Mouse (Mus musculus) liver, embryonic 16.5 days (tissue): ENCODE results near the gene Ankrd31. TPM values are rescaled to one million over a fixed set of nuclear protein-coding genes. Genes with fewer than 3 reads are reported as not detected.
"Not testable (repeated sequence)": the region's sequence is repeated elsewhere in the genome, so short reads cannot be mapped to it uniquely, and the experiment has no call there.

Experiments used
- ATAC-seq: fragments of 200-750 bp; cut with Nextera tagmentation; 2 replicates; pipeline ENCODE4 v1.8.0; 2017; ENCODE audit warnings: low read depth, mild to moderate bottlenecking, moderate number of reproducible peaks, moderate library complexity
- H3K27ac ChIP-seq: fragments of 300-500 bp; sonication (generic); 2 replicates; pipeline ENCODE4 v1.5.1; 2014; ENCODE audit warnings: mild to moderate bottlenecking, low read length
- H3K27me3 ChIP-seq: fragments of 300-500 bp; sonication (generic); 2 replicates; pipeline ENCODE4 v1.6.1; 2014; ENCODE audit warnings: low read depth, low read length, mixed read lengths; ENCODE audit not compliant: control insufficient read depth, insufficient read depth
- H3K36me3 ChIP-seq: fragments of 300-500 bp; sonication (generic); 2 replicates; pipeline ENCODE4 v1.6.1; 2014; ENCODE audit warnings: mild to moderate bottlenecking; ENCODE audit not compliant: control insufficient read depth, insufficient read depth
- H3K4me1 ChIP-seq: fragments of 300-500 bp; sonication (generic); 2 replicates; pipeline ENCODE4 v1.6.1; 2014; ENCODE audit warnings: low read depth, low read length, mixed read lengths; ENCODE audit not compliant: control insufficient read depth
- H3K4me2 ChIP-seq: fragments of 300-500 bp; sonication (generic); 2 replicates; pipeline ENCODE4 v1.6.1; 2014; ENCODE audit warnings: low read depth, low read length, mixed read lengths
- H3K4me3 ChIP-seq: fragments of 300-500 bp; sonication (generic); 2 replicates; pipeline ENCODE4 v1.5.1; 2014; ENCODE audit warnings: low read depth, mild to moderate bottlenecking, low read length
- H3K9ac ChIP-seq: fragments of 300-500 bp; sonication (generic); 2 replicates; pipeline ENCODE4 v1.6.1; 2014; ENCODE audit warnings: low read depth, low read length
- H3K9me3 ChIP-seq: fragments of 300-500 bp; sonication (generic); replicated peaks from 2 replicates; pipeline ENCODE4 v1.6.1; 2016; ENCODE audit warnings: low read length; ENCODE audit not compliant: control insufficient read depth
- WGBS: fragments of 180-500 bp; shearing (Covaris S2); extraction: QIAGEN DNeasy Blood & Tissue Kit; methylation state at CpG from one replicate; pipeline ENCODE4 v1.1.7; 2014; ENCODE audit not compliant: insufficient replicate concordance; 5-methylcytosine and 5-hydroxymethylcytosine counted together
- polyA plus RNA-seq: library from polyadenylated mRNA; unstranded; fragments of >200 nt; fragmentation: Nextera tagmentation; extraction: Ambion mirVana; gene quantifications from 2 replicates; pipeline ENCODE4 v1.2.1, GENCODE M21; 2015

Ankrd31 gene
- polyA plus RNA-seq, 1 experiment from 2014 or later = 0.02 TPM

DNA sequence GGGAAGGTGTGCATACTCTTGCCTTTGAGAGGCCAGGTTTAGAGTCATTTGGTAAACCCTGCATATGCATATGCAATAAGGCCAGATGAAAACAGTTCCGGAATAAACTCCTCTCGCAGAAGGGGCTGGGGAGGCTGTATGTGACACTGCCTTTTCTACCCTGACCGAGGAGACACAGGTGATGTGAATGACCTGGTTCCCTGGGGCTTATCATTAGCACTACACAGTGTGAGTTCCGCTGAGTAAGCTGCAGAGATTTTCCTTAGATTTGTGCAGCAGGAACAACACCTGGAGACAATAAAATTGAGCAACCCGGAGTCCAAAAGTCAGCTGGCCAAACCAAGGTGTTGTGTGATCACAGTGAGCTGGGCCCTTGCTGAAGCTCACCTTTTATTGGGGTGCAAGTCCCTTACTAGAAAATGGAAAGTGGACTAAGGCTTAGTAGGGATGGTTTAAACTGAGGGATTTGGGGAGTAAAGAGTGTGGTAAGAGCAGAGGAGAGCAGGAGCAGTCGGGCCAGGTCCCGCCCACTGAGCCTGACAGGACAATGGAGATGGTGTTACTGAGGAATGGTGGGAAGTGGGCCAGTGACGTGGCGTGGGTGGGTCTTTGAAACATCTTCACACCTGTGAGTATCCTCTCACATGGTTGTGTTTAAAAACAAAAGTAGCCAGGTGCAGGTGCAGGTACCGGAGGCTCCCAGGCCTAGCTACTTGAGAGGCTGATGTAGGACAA, 178.1 kb downstream of the Ankrd31 start:
- 49% methylated on average over 10 of the region's 10 CpGs for WGBS
- no peaks in the 10 kb centered on the region for H3K9me3 ChIP-seq
- H3K36me3 ChIP-seq = no peaks in the 10 kb centered on the region
- H3K27me3 ChIP-seq = peaks cover 30% of the 10 kb centered on the region
- H3K4me1 ChIP-seq = no peaks in the 10 kb centered on the region
- no peak overlapping the region for H3K9ac ChIP-seq
- H3K27ac ChIP-seq = no peak overlapping the region
- peak overlapping the region; percentile 59 for H3K4me2 ChIP-seq
- peak overlapping the region; percentile 65; the same call in 1 of the 2 replicates for H3K4me3 ChIP-seq
- no peak for ATAC-seq

DNA sequence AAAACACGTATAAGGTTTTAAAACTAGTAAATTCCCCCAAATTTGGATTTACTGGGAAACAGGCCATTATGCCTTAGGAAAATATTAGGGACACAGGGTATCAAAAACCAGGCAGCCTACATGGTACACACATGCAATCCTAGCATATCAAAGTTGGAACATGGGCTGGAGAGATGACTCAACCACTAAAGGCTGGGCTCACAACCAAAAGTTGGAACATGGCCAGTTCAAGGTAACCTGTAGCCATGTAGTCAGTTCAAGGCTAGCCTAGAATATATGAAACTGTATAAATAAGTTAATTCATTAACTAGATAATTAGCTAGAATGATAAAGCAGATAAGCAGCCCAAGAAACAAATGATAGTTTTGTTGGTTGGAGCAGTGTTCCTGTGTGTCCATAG, 179.7 kb downstream of the Ankrd31 start:
- Histone ChIP-seq H3K27me3 (peaks cover 30% of the 10 kb centered on the region), H3K27ac (no peak overlapping the region), H3K4me1 (no peaks in the 10 kb centered on the region), H3K4me2 (no peak overlapping the region), H3K9me3 (no peaks in the 10 kb centered on the region), H3K4me3 (no peak overlapping the region), H3K36me3 (no peaks in the 10 kb centered on the region), H3K9ac (no peak overlapping the region)
- no peak for ATAC-seq
- 68% methylated on average over 1 of the region's 1 CpGs for WGBS

DNA sequence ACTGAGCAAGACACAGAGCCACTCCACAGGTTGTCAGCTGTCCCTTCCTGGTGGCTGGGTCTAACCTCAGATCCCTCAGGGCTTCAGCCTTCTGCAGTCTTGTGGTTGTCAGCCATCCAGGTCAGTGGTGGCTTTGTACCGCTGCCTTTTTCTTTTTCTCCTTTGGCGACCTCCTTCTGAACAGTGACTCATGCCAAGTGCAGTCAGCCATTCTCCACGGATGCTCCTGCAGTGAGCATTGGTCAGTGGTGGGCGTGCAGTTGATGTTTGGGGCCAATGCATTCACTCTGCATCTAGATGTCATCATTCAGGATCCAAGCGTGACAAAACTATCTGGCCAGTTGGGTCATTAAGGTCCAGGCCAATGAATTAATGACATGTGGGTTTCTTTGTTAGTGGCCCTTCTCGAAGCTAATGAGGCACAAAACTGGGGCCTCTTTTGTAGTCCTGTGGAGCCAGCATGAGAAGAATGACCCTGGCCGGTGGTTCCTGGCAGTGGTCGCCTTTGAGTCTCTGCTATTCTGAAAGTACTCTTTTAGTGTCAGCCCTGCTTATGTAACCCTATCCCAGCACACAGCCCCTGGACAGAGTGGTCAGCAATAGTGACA, 180.5 kb downstream of the Ankrd31 start:
- ATAC-seq = no peak
- H3K36me3 ChIP-seq = no peaks in the 10 kb centered on the region
- H3K4me1 ChIP-seq = no peaks in the 10 kb centered on the region
- H3K4me2 ChIP-seq = no peak overlapping the region
- no peaks in the 10 kb centered on the region for H3K9me3 ChIP-seq
- WGBS = 42% methylated on average over 8 of the region's 8 CpGs
- no peak overlapping the region for H3K27ac ChIP-seq
- no peak overlapping the region for H3K9ac ChIP-seq
- no peak overlapping the region for H3K4me3 ChIP-seq
- H3K27me3 ChIP-seq = peaks cover 30% of the 10 kb centered on the region

DNA sequence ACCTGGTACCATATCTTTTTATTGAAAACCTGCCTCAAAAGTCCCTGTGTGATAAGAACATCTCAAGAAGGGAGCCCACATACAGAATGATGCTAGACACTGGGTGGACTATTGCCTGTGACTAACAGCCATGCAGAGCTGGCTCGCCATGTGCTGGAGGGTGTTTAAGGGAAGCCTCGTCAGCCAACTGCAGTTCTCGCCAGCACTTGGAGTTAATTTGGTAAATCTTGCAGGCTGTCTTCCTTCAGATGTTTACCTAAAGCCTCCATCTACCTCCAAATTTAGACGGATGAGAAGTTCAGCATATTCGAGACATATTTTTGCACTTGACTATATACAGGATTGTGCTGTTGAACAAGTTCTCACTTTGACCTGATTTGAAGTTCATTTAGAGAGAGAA, 184.7 kb downstream of the Ankrd31 start:
- no peak overlapping the region for H3K4me3 ChIP-seq
- no peaks in the 10 kb centered on the region for H3K9me3 ChIP-seq
- no peak for ATAC-seq
- WGBS = 63% methylated on average over 5 of the region's 5 CpGs
- no peak overlapping the region for H3K9ac ChIP-seq
- no peaks in the 10 kb centered on the region for H3K36me3 ChIP-seq
- no peaks in the 10 kb centered on the region for H3K27me3 ChIP-seq
- no peak overlapping the region for H3K27ac ChIP-seq
- H3K4me2 ChIP-seq = no peak overlapping the region
- H3K4me1 ChIP-seq = no peaks in the 10 kb centered on the region

DNA sequence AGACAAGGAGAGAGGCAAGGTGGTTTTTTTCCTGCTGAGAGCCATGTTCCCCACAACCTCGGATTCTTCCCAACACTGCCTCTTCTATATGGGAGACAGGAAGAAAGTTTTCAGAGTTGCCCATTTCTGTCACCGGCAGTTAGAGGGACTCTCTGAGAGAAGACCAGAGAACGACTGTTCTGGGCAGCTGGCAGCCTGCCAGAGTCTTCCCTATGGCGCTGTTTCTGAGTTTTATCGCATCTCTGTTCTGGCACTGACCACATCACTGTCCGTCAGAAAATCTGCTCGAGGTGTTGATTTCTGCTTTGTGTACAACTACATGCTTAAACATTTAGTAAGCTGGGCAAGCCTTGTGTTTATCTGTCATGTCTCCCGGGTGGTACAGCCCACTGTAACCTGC, 185.3 kb downstream of the Ankrd31 start:
- Histone ChIP-seq H3K4me3 (no peak overlapping the region), H3K9me3 (no peaks in the 10 kb centered on the region), H3K4me2 (no peak overlapping the region), H3K36me3 (no peaks in the 10 kb centered on the region), H3K27ac (no peak overlapping the region), H3K27me3 (no peaks in the 10 kb centered on the region), H3K9ac (no peak overlapping the region), H3K4me1 (no peaks in the 10 kb centered on the region)
- ATAC-seq = no peak
- 50% methylated on average over 8 of the region's 8 CpGs for WGBS

DNA sequence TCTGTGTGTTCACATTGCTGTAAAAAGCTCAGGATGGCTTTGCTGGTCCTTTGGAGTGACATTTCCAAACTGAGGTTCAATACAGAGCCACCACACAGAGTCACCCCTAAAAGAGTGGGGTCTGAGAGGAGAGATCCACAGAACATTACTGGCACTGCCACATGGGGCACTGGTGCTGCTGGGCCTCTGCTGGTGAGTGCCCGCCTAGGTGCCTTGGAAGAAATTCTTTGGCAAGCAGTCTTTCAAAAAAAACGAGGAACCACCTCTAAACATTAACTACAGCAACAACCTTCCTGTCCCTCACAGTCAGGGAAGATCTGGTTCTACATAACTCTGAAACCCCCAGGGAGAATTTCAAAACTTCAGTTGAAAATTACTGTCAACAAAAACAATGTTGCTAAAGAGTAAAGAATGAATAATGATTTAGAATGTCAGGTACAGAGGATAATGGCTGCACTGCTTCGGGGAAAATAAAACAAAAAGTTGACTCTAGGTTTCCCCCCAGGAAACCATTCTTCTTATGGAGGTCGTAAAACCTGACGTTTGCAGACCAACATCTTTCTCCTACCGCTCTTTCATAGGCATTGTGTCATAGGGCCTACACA, 188.2 kb downstream of the Ankrd31 start:
- ATAC-seq = no peak
- H3K4me2 ChIP-seq = no peak overlapping the region
- no peaks in the 10 kb centered on the region for H3K4me1 ChIP-seq
- no peaks in the 10 kb centered on the region for H3K27me3 ChIP-seq
- no peaks in the 10 kb centered on the region for H3K36me3 ChIP-seq
- no peaks in the 10 kb centered on the region for H3K9me3 ChIP-seq
- no peak overlapping the region for H3K4me3 ChIP-seq
- 39% methylated on average over 6 of the region's 6 CpGs for WGBS
- H3K27ac ChIP-seq = no peak overlapping the region
- no peak overlapping the region for H3K9ac ChIP-seq

DNA sequence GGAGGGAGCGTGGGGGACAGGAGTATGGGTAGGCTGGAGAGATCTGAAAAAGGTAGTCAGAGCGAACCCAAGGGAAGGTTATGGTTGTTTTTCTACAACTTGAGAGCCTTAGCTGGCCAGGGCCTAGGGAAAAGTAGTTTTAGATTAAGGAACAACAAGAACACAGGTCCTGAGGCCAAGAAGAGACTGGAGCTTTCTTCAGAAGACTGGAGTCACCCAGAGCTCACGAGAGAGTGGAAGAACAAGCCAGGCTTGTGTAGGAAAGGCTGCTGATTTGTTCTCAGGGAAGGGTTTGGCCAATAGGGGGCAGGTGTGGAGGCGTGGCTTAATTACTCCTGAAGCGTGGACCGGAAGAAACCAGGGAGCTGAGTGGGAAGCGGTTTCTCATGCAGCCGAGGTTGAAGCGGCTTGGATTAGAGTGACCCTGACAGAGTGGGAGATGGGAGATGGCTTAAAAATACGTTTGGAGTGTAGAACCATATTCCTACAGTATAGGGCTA, 189.0 kb downstream of the Ankrd31 start:
- no peak overlapping the region for H3K4me3 ChIP-seq
- WGBS = 61% methylated on average over 10 of the region's 10 CpGs

DNA sequence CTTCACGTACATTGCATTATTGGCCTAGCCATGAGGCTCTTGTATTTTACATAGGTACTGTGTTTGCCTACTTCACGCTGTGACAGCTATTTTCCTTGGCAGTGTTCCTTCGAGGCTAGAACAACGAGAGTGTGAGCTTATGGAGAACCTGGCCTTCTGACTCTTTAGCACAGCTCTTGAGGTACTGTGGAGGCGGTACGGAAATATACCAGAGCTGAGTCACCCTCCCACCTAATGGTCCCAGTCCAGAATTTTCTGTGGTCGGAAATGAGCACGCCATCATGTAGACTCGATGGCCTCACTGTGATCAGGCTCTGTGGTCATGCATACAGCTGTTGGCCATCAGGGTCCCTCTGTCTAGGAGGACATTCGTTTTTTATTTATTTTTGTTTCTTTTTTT, 191.6 kb downstream of the Ankrd31 start:
- no peak overlapping the region for H3K27ac ChIP-seq
- H3K9ac ChIP-seq = no peak overlapping the region
- H3K4me1 ChIP-seq = no peaks in the 10 kb centered on the region
- no peaks in the 10 kb centered on the region for H3K9me3 ChIP-seq
- no peak overlapping the region for H3K4me2 ChIP-seq
- ATAC-seq = no peak
- H3K36me3 ChIP-seq = no peaks in the 10 kb centered on the region
- no peaks in the 10 kb centered on the region for H3K27me3 ChIP-seq
- WGBS = 72% methylated on average over 10 of the region's 10 CpGs
- H3K4me3 ChIP-seq = no peak overlapping the region

More for the DNA sequence above, 189.0 kb downstream of the Ankrd31 start:
- no peak for ATAC-seq
- Histone ChIP-seq H3K9ac (no peak overlapping the region), H3K36me3 (no peaks in the 10 kb centered on the region), H3K27me3 (no peaks in the 10 kb centered on the region), H3K4me2 (no peak overlapping the region), H3K27ac (no peak overlapping the region), H3K9me3 (no peaks in the 10 kb centered on the region), H3K4me1 (no peaks in the 10 kb centered on the region)

DNA sequence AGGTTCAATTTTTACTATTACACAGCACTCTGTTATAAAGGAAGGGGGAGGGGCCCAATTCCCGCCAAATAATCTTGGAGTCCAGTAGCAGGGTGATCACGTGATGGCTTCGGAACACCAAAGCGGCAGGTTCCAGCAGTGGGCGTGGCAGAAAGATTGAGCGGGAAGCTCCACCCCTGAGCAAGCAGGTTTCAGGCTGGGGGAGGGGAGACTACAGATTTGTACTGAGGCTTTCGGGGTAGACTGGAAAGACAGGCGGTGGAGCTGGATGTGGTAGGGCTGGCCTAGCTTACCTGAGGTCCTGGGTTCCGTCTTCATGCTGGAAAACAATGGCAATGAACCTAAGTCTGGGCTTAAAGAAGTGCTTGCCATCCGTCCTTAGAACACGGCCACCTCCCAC, 193.4 kb downstream of the Ankrd31 start:
- H3K27ac ChIP-seq, H3K36me3 ChIP-seq, ATAC-seq, H3K4me3 ChIP-seq, H3K4me1 ChIP-seq, H3K4me2 ChIP-seq, H3K9ac ChIP-seq, H3K9me3 ChIP-seq, H3K27me3 ChIP-seq: not testable (repeated sequence)
- 71% methylated on average over 11 of the region's 11 CpGs for WGBS
